Mouse (Mus musculus): ENCODE data around the gene Olfr308.
"Not testable (repeated sequence)": the region's sequence is repeated elsewhere in the genome, so short reads cannot be mapped to it uniquely, and the experiment has no call there.

The Olfr308 gene

GRCm38 (mm10) chr7:86325530-86325929 is at the start of gene Olfr308:
Gene Olfr308, minus strand, starts transcription at chr7:86325630.
- no peak for ATAC-seq (ENCODE audit: insufficient number of reproducible peaks, low FRiP score, low TSS enrichment)

GRCm38 (mm10) chr7:86366828-86367227 is 41.4 kb upstream of the Olfr308 start, which contains the start of gene Olfr305:
Gene Olfr305, minus strand, starts transcription at chr7:86366928.
- ATAC-seq (ENCODE audit: insufficient number of reproducible peaks, low FRiP score, low TSS enrichment): no peak

- ATAC-seq (ENCODE audit: insufficient number of reproducible peaks, low FRiP score, low TSS enrichment): not testable (repeated sequence)
Measured at GRCm38 (mm10) chr7:86346296-86346695, 20.9 kb upstream of the Olfr308 start.

GRCm38 (mm10) chr7:86344253-86344652 is 18.8 kb upstream of the Olfr308 start:
- ATAC-seq (ENCODE audit: insufficient number of reproducible peaks, low FRiP score, low TSS enrichment): no peak

GRCm38 (mm10) chr7:86342881-86343565 is 17.6 kb upstream of the Olfr308 start:
- no peak for ATAC-seq (ENCODE audit: insufficient number of reproducible peaks, low FRiP score, low TSS enrichment)

- no peak for ATAC-seq (ENCODE audit: insufficient number of reproducible peaks, low FRiP score, low TSS enrichment)
Measured at GRCm38 (mm10) chr7:86337486-86337885, 12.1 kb upstream of the Olfr308 start, which contains the start of gene Olfr307. Gene Olfr307, minus strand, starts transcription at chr7:86337586.

- ATAC-seq (ENCODE audit: insufficient number of reproducible peaks, low FRiP score, low TSS enrichment): no peak
Measured at GRCm38 (mm10) chr7:86321323-86321722, 4.1 kb downstream of the Olfr308 start.

GRCm38 (mm10) chr7:86313608-86314007 is 11.8 kb downstream of the Olfr308 start, which contains the start of gene Olfr309:
Gene Olfr309, minus strand, starts transcription at chr7:86313708.
- no peak for ATAC-seq (ENCODE audit: insufficient number of reproducible peaks, low FRiP score, low TSS enrichment)

- ATAC-seq (ENCODE audit: insufficient number of reproducible peaks, low FRiP score, low TSS enrichment): no peak
Measured at GRCm38 (mm10) chr7:86277072-86277471, 48.4 kb downstream of the Olfr308 start, which contains the start of gene Olfr310. Gene Olfr310, minus strand, starts transcription at chr7:86277172.

Data from cerebellum, adult (tissue).